Mouse (Mus musculus) C2C12 (cell line): Measurements from ENCODE around the gene Odaph.
"Not testable (repeated sequence)": the region's sequence is repeated elsewhere in the genome, so short reads cannot be mapped to it uniquely, and the experiment has no call there.

Source experiments
- CEBPB ChIP-seq: IDR thresholded peaks from one replicate; pipeline ENCODE4 v1.6.1; 2011; ENCODE audit warnings: low read depth, mild to moderate bottlenecking, control low read depth, moderate library complexity
- CTCF ChIP-seq: IDR thresholded peaks from one replicate; pipeline ENCODE4 v1.5.1; 2011; ENCODE audit not compliant: control insufficient read depth, insufficient read depth, insufficient read length
- MAX ChIP-seq: IDR thresholded peaks from one replicate; pipeline ENCODE4 v1.6.1; 2011; ENCODE audit warnings: mild to moderate bottlenecking, control low read depth
- MYOD1 ChIP-seq: IDR thresholded peaks from one replicate; pipeline ENCODE4 v1.6.1; 2011; ENCODE audit warnings: low read depth; ENCODE audit not compliant: control insufficient read depth, insufficient read length
- USF1 ChIP-seq: IDR thresholded peaks from one replicate; pipeline ENCODE4 v1.6.1; 2011; ENCODE audit warnings: low read depth, mild to moderate bottlenecking, control low read depth, moderate library complexity

- TF ChIP-seq MAX, CTCF, USF1, CEBPB, MYOD1: not testable (repeated sequence)
These were observed 41.7 kb upstream of the Odaph start for GRCm38 (mm10) chr5:91945609-91946008.
